Mouse (Mus musculus): Measurements from ENCODE around the gene Zmym3.

DNA sequence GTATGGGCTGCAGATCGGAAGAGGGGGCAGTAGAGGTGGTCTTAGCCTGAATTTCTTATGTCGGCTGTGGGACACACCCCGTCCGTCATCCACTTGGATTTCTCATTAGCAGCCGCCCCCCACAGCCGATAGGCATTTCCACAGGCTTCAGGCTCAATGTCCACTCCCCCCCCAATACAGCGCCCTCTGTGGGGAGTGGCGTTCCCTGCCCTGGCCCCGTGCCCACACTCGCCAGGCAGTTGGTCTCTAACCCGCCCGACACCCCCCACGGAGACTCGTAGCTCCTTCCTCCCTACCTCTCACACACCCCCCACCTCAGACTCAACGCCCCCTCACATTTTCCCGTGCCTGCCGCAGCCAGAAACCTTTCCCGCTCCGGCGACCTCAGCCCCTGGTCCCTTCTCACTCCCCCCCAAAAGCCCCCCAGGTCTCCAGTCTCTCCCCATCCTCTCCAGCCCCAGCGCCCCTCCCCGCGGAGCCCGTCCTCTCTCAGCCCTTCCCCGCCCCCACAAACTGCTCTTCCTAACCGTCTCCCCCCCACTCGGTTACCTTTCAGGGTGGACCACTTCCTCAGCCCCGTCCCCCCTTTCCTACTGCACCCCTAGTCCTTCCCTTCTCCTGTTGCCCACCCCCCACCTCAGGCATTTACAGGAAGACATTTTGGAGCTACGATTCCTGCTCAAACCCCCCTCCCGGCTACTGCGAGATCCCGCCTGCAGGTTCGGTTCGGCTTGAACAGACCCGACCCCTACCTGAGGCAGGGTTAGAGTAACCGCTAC is 1.5 kb downstream of the Zmym3 start:
- TF ChIP-seq POLR2A (IDR thresholded peaks at IDR 0.05; ENCODE audit: low read depth, low read length) (no peak), CTCF (IDR thresholded peaks at IDR 0.05; ENCODE audit: extremely low read depth, insufficient read depth, insufficient read length, insufficient replicate concordance) (no peak)
